Mouse (Mus musculus) stomach, postnatal 0 days (tissue): Measurements from ENCODE around the gene Gm28372.

Experiments
- CTCF ChIP-seq: IDR thresholded peaks from 2 replicates; pipeline ENCODE4 v1.5.1; 2016; ENCODE audit warnings: antibody characterized with exemption, low read depth, mild to moderate bottlenecking, moderate library complexity
- EP300 ChIP-seq: optimal IDR thresholded peaks from 2 replicates; pipeline ENCODE3; 2016; ENCODE audit warnings: antibody characterized with exemption

GRCm38 (mm10) chr2:130453421-130453820 is 48.4 kb downstream of the Gm28372 start:
- TF ChIP-seq CTCF (no peak), EP300 (no peak)
